Mouse (Mus musculus) testis, adult 2 months (tissue): ENCODE data around the gene Cnih1. TPM values are rescaled to one million over a fixed set of nuclear protein-coding genes. Genes with fewer than 3 reads are reported as not detected.

Source experiments
- H3K27ac ChIP-seq: fragments of 200-500 bp; 2 replicates; pipeline ENCODE4 v1.5.1; 2012; ENCODE audit warnings: low read depth, low read length; ENCODE audit not compliant: control insufficient read depth, insufficient read depth
- H3K27me3 ChIP-seq: fragments of 200-500 bp; 2 replicates; pipeline ENCODE4 v1.6.1; 2012; ENCODE audit warnings: mild to moderate bottlenecking, low read length, moderate library complexity; ENCODE audit not compliant: control insufficient read depth, insufficient read depth
- H3K36me3 ChIP-seq: fragments of 200-500 bp; 2 replicates; pipeline ENCODE4 v1.6.1; 2012; ENCODE audit warnings: mild to moderate bottlenecking, low read length; ENCODE audit not compliant: control insufficient read depth, insufficient read depth
- H3K4me1 ChIP-seq: fragments of 200-500 bp; 2 replicates; pipeline ENCODE4 v1.6.1; 2012; ENCODE audit warnings: low read length; ENCODE audit not compliant: control insufficient read depth, insufficient read depth
- H3K4me3 ChIP-seq: fragments of 200-500 bp; 2 replicates; pipeline ENCODE4 v1.5.1; 2012; ENCODE audit warnings: low read depth, mild to moderate bottlenecking, low read length, moderate library complexity, mixed read lengths; ENCODE audit not compliant: control insufficient read depth
- CTCF ChIP-seq: fragments of 200-500 bp; IDR thresholded peaks from 2 replicates; pipeline ENCODE4 v1.5.1; 2012; ENCODE audit warnings: low read depth, mild to moderate bottlenecking, inconsistent platforms, low read length, moderate library complexity; ENCODE audit not compliant: control insufficient read depth, insufficient read depth, insufficient replicate concordance
- POLR2A ChIP-seq: fragments of 200-500 bp; IDR thresholded peaks from 2 replicates; pipeline ENCODE4 v1.6.1; 2012; ENCODE audit warnings: low read depth, mild to moderate bottlenecking, inconsistent platforms, low read length, moderate library complexity; ENCODE audit not compliant: control insufficient read depth
- polyA plus RNA-seq: library from polyadenylated mRNA; depleted of rRNA; stranded (reverse); fragments of >200 nt; gene quantifications from 2 replicates; pipeline ENCODE4 v1.2.3, GENCODE M21; 2012; rRNA removed

Gene Cnih1
- polyA plus RNA-seq: 9.9 and 10.1 TPM in 2 replicates

- Histone ChIP-seq H3K27me3 (no peaks in the 10 kb centered on the region), H3K36me3 (no peaks in the 10 kb centered on the region), H3K4me1 (peaks cover 3% of the 10 kb centered on the region; the same call in 1 of the 2 replicates), H3K27ac (peak within 1 kb of the TSS; percentile 94), H3K4me3 (peak within 1 kb of the TSS; percentile 98)
- peak; percentile 52 for TF ChIP-seq CTCF
- TF ChIP-seq POLR2A: peak; percentile 50
Measured at GRCm38 (mm10) chr14:46787787-46788504, at the start of gene Cnih1. Cnih1 (minus strand) TSS chr14:46788411.

DNA sequence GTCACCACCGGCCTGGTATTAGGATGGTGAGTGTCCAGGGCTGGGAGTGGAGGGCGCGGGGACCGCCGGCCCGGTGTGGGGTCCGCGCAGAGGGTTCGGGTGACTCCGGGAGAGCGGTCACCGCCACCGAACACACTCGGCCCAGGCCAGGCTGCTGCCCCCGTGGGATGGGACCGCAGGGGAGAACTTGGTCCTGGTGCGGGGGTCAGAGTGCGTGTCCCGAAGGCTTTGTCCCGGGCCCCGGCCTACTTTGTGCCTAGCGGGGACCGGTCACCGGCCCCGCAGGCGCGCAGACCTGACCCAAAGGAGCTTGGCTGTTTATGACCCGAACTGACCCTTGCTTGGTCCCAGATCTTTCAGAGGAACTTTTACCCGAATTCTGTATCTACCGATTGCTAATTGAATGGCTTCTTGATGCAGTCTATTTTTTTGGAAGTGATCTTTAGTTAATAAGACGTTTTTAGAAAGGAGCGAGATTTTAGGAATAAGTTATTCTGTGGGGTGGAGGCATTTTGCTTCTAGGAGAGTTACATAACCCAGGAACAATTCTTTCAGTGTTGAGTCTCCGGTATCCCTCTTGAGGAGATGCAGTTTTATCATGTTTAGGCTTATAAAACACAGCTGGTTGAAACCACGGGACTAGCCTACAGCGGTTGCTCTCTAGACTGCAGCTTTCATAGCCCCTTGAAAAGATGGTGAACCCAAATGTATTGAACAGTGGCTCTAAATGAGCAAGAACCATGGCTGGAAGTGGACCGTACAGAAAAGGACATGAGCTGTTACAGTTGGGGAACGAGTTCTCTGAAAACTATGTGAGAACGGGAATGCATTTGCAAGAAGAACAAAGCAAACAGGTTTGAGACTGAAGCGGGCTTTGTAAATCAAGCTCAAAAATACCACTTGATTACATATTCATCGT is 44.4 kb upstream of the Cnih1 start:
- Histone ChIP-seq H3K36me3 (no peaks in the 10 kb centered on the region), H3K4me1 (no peaks in the 10 kb centered on the region; the same call in 1 of the 2 replicates), H3K4me3 (peak overlapping the region; percentile 97), H3K27me3 (no peaks in the 10 kb centered on the region), H3K27ac (peak overlapping the region; percentile 90)
- TF ChIP-seq POLR2A (no peak), CTCF (no peak)

DNA sequence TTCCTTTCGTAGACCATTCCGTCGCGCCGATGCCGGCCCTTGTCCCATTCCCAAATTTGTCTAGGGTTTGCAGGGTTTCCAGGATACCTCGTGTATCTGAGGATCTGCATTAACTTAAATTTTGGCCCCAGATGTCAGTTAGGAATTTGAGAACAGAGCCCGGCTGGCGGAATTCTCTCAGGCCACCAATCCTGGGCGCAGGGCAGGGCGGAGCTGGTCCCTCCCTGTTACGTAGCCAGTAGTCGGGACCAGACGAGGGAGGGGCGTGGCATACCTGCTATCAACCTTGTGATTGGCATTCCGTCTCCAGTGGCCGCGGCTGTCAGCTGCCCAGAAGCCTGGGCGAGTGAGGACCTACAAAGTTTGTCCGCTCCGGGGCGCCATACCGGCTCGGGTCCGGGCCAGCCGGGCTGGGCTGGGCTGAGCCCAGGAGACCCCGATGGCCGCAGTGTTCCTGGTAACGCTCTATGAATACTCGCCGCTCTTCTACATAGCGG is 43.7 kb upstream of the Cnih1 start, which contains the start of gene Cgrrf1:
Cgrrf1 (plus strand) TSS at position 289 of the 497 bp plus-strand sequence.
- peak within 1 kb of the TSS; percentile 97 for H3K4me3 ChIP-seq
- TF ChIP-seq POLR2A: peak; percentile 37; the same call in 1 of the 2 replicates
- no peak for TF ChIP-seq CTCF
- no peaks in the 10 kb centered on the region for H3K27me3 ChIP-seq
- H3K27ac ChIP-seq: peak within 1 kb of the TSS; percentile 90
- H3K36me3 ChIP-seq: no peaks in the 10 kb centered on the region
- H3K4me1 ChIP-seq: no peaks in the 10 kb centered on the region; the same call in 1 of the 2 replicates

GRCm38 (mm10) chr14:46831295-46831694 is 43.1 kb upstream of the Cnih1 start:
- Histone ChIP-seq H3K27ac (peak overlapping the region; percentile 76; the same call in 1 of the 2 replicates), H3K27me3 (no peaks in the 10 kb centered on the region)

DNA sequence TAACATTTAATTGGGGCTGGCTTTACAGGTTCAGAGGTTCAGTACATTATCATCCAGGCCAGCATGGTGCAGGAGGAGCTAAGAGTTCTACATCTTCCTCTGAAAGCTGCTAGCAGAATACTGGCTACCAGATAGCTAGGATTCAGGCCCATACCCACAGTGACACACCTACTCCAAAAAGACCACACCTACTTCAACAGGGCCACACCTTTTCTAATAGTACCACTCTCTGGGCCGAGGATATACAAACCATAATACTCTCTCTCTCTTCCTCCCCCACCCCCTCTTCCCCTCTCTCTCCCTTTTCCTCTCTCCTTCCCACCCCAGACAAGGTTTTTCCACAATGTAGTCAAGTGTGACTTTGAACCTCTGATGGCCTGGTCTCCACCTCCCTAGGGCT is 39.2 kb upstream of the Cnih1 start:
- Histone ChIP-seq H3K36me3 (no peaks in the 10 kb centered on the region), H3K4me3 (no peak overlapping the region), H3K27ac (no peak overlapping the region), H3K4me1 (peaks cover 2% of the 10 kb centered on the region; the same call in 1 of the 2 replicates), H3K27me3 (no peaks in the 10 kb centered on the region)
- TF ChIP-seq CTCF (no peak), POLR2A (no peak)

More at GRCm38 (mm10) chr14:46831295-46831694, 43.1 kb upstream of the Cnih1 start:
- no peaks in the 10 kb centered on the region for H3K36me3 ChIP-seq
- no peaks in the 10 kb centered on the region; the same call in 1 of the 2 replicates for H3K4me1 ChIP-seq
- no peak for TF ChIP-seq CTCF
- TF ChIP-seq POLR2A: no peak
- peak overlapping the region; percentile 97 for H3K4me3 ChIP-seq

GRCm38 (mm10) chr14:46823996-46824395 is 35.8 kb upstream of the Cnih1 start:
- no peak overlapping the region for H3K27ac ChIP-seq
- H3K36me3 ChIP-seq: no peaks in the 10 kb centered on the region
- H3K4me3 ChIP-seq: no peak overlapping the region; the same call in 1 of the 2 replicates
- TF ChIP-seq POLR2A (no peak), CTCF (no peak)
- no peaks in the 10 kb centered on the region for H3K27me3 ChIP-seq
- H3K4me1 ChIP-seq: peaks cover 5% of the 10 kb centered on the region

DNA sequence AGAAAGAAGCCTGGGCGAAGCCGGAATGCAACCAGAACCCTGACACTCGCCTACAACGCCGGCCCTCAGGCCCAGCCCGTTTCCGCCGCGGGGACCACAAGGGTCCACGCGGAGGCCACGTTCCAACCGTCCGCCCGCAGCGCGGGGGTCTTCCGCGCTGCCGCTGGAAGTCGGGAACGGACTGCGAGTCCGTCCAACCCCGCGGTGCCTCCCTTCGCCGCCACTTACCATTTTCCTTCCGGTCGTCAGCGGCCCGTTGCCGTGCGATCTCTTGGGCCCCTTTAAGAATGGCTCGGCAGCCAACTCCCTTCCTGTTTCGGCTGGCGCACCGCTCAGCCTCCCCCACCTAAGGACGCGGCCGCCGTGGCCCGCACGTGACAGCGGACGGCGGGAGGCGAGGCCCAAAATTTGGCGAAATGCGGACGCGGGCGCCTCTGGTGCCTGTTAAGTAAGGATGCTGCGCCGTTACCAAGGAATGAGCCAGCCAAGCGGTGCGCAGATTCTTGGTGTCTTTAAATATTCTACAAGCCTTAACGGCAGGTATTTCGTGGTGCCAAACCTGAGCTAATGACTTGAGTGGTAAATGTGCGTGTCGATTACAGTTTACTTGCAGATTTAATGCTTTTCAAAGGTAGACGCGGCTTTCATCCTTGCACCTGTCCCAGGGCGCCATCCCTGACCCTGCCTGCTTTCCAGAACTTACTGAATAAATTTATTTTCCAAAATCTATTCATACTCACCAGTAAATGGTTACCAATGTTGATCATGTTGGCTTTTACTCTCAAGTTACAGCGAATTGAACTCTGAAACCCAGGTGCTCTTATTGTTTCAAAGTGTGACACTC is 33.9 kb upstream of the Cnih1 start, which contains the start of gene Gmfb:
Gmfb (minus strand) TSS at position 370 of the 844 bp plus-strand sequence.
- peak; percentile 84 for TF ChIP-seq POLR2A
- TF ChIP-seq CTCF: no peak
- Histone ChIP-seq H3K4me3 (peak within 1 kb of the TSS; percentile 98), H3K27ac (peak within 1 kb of the TSS; percentile 100), H3K4me1 (peaks cover 5% of the 10 kb centered on the region), H3K27me3 (no peaks in the 10 kb centered on the region), H3K36me3 (no peaks in the 10 kb centered on the region; the same call in 1 of the 2 replicates)
